ENCODE assay signal across 8 mouse cellular contexts in the genomic region with DNA sequence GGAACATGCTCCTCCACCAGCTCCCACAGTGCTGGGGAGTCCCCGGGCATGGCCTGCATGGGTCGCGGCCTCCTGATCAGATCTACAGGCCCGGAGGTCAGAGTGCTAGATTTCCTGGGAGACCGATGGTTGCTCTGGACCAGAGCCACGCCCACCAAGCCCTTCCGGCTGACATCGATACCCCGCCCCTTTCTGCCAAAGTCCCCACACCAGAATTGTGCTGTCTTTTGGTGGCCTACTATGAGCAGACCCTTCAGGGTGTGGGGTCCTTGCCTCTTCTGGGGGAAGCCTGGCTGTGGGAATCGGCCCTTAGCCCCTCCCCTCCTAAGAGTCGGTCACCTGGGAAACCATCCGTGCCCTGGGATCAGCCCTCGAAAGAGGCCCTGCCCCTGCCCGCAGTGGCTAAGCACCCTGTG. TPM values are rescaled to one million over a fixed set of nuclear protein-coding genes. Genes with fewer than 3 reads are reported as not detected.
A peak's percentile ranks its signal among the peaks of the same experiment; 100 is the strongest.
DNase-seq lines count a peak whose midpoint lies in the region; ATAC-seq and TF ChIP-seq lines count a peak whose summit lies in the region.

A gene (minus strand): TSS at position 87 of the 416 bp plus-strand sequence.

- peaks cover 18% of the 10 kb centered on the region for H3K36me3 ChIP-seq in E14TG2a.4 (ENCODE audit: insufficient read depth, low read length)
- H3K36me3 ChIP-seq in lung, embryonic 16.5 days (ENCODE audit: control insufficient read depth, insufficient read depth, low read length): peaks cover 9% of the 10 kb centered on the region

- 0 out of 2 replicates have a peak, but pooled peaks have one; percentile 32 for ATAC-seq in lung, embryonic 16.5 days (ENCODE audit: low read depth)
- no peak for ATAC-seq in activated CD4-positive, CD25-positive, alpha-beta regulatory T cell, adult 4 months

- DNase-seq in embryo, embryonic 9.5 days (ENCODE audit: extremely low spot score): peak; percentile 54
- DNase-seq in kidney, adult 18-20 months: peak; percentile 59
- DNase-seq in yolk sac, embryonic 10.5 days (ENCODE audit: low spot score): peak; percentile 39
- no peak for DNase-seq in adipocyte (ENCODE audit: low spot score)
- DNase-seq in cerebellum, postnatal 10 days: no peak

- no peaks in the 10 kb centered on the region for H3K9me3 ChIP-seq in E14TG2a.4 (ENCODE audit: low read length)
- H3K9me3 ChIP-seq in lung, embryonic 16.5 days (ENCODE audit: control insufficient read depth, low read length): no peaks in the 10 kb centered on the region

- H3K4me1 ChIP-seq in E14TG2a.4 (replicated peaks; ENCODE audit: low read depth, low read length): peaks cover 39% of the 10 kb centered on the region
- peaks cover 6% of the 10 kb centered on the region; the same call in 1 of the 2 replicates for H3K4me1 ChIP-seq in lung, embryonic 16.5 days (replicated peaks; ENCODE audit: control insufficient read depth, insufficient read depth, low read length)

- peak within 1 kb of the TSS; percentile 52 for H3K4me2 ChIP-seq in lung, embryonic 16.5 days (ENCODE audit: low read depth, low read length)

- TF ChIP-seq CTCF in E14TG2a.4 (conservative IDR thresholded peaks at IDR 0.05; ENCODE audit: low read length): no peak

- 8% methylated on average over 14 of the region's 14 CpGs for WGBS in lung, embryonic 16.5 days

- peak within 1 kb of the TSS; percentile 56 for H3K4me3 ChIP-seq in E14TG2a.4 (replicated peaks; ENCODE audit: low read length)
- H3K4me3 ChIP-seq in lung, embryonic 16.5 days (ENCODE audit: low read length): peak within 1 kb of the TSS; percentile 36

- no peak within 1 kb of the TSS for H3K27ac ChIP-seq in lung, embryonic 16.5 days (ENCODE audit: low read length)

- peak within 1 kb of the TSS; percentile 47 for H3K9ac ChIP-seq in lung, embryonic 16.5 days (ENCODE audit: low read length)

- H3K27me3 ChIP-seq in E14TG2a.4 (ENCODE audit: insufficient read depth, low read length): peaks cover 42% of the 10 kb centered on the region
- H3K27me3 ChIP-seq in lung, embryonic 16.5 days (ENCODE audit: control insufficient read depth, insufficient read depth, low read depth, low read length): peaks cover under 1% of the 10 kb centered on the region; the same call in 1 of the 2 replicates

RNA-seq across cellular contexts. Expression of the gene that starts here (rescaled TPM):
- 2.0 and 3.0 TPM in 2 replicates for polyA plus RNA-seq in lung, embryonic 16.5 days (2015; fragmentation: Nextera tagmentation; extraction: Ambion mirVana)
- not detected for polyA plus RNA-seq in activated CD4-positive, CD25-positive, alpha-beta regulatory T cell, adult 4 months (2017; shearing (Covaris generic))

Comparison
In these comparisons a context has a peak if more than half of its experiments do, and no peak if none do; other contexts are left out.
1. DNase-seq: peak in embryo, embryonic 9.5 days (single experiment), kidney, adult 18-20 months (single experiment) and yolk sac, embryonic 10.5 days (single experiment); none in adipocyte (single experiment) and cerebellum, postnatal 10 days (0 of 2).